Mouse (Mus musculus): ENCODE data around the gene Gngt2. TPM values are rescaled to one million over a fixed set of nuclear protein-coding genes. Genes with fewer than 3 reads are reported as not detected.
"Not testable (repeated sequence)": the region's sequence is repeated elsewhere in the genome, so short reads cannot be mapped to it uniquely, and the experiment has no call there.

Gene Gngt2
- polyA plus RNA-seq, 1 experiment from 2014 or later: 12.5 TPM

DNA sequence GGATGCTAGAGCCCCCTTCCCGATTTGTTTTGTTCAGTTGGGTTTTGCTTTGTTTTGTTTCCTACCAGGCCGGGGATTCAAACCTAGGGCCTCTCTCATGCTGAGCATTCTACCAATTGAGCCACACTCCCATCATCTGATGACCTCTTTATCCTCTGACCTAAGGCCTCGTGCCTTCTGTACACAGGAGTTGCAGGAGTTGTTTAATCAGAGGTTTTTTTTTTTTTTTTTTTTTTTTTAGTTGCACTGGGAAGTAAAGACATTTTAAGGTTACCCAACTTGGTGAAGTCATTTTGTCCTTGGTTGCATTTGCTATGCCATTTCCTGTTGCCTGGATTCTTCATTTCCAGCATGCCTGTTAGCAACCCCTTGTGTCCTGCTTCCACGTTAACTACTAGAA is 32.4 kb downstream of the Gngt2 start:
- WGBS: 68% methylated on average over 4 of the region's 4 CpGs
- no peak overlapping the region for H3K4me2 ChIP-seq (replicated peaks; ENCODE audit: low read depth)
- no peak overlapping the region for H3K4me3 ChIP-seq (ENCODE audit: low read depth, low read length)
- DNase-seq (ENCODE audit: low spot score) (no peak), ATAC-seq (ENCODE audit: low FRiP score, low TSS enrichment) (no peak)
- no peaks in the 10 kb centered on the region for H3K36me3 ChIP-seq (ENCODE audit: control insufficient read depth, insufficient read depth, low read length)
- no peaks in the 10 kb centered on the region for H3K9me3 ChIP-seq (ENCODE audit: control insufficient read depth, low read length)
- H3K27me3 ChIP-seq (ENCODE audit: control insufficient read depth, insufficient read depth, low read length): no peaks in the 10 kb centered on the region
- no peak overlapping the region for H3K27ac ChIP-seq (replicated peaks)
- no peaks in the 10 kb centered on the region for H3K4me1 ChIP-seq (replicated peaks; ENCODE audit: control insufficient read depth, insufficient read depth)
- no peak for TF ChIP-seq EP300 (optimal IDR thresholded peaks at IDR 0.05)
- no peak for TF ChIP-seq CTCF (IDR thresholded peaks at IDR 0.05; ENCODE audit: low read depth)
- no peak overlapping the region for H3K9ac ChIP-seq (ENCODE audit: low read length)

DNA sequence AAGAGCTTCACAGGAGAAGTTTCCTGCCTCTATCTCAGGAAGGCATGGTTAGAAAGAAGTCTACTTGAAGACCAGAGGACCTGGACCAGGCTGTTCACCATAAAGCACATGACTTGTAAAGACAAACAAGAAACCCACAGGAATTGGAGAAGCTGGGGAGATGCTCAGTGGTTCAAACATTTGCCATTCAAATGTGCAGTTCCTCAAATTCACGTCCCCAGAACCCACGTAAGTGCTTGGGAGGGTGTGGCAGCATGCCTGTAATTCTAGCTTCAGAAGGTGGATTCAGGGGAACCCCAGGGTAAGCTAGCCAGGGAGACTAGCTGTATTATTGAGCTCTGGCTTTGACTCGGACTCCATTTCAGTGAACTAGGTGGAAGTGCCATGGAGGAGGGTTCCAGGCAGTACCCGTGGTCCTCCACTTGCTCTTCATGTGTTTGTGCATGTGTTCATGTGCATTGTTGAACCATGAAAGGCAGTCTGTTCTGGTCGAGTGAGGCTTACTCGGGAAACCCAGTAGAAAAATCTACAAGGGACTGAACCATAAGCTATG is 33.0 kb downstream of the Gngt2 start:
- H3K4me1 ChIP-seq (replicated peaks; ENCODE audit: control insufficient read depth, insufficient read depth): no peaks in the 10 kb centered on the region
- H3K27me3 ChIP-seq (ENCODE audit: control insufficient read depth, insufficient read depth, low read length): no peaks in the 10 kb centered on the region
- H3K9me3 ChIP-seq (ENCODE audit: control insufficient read depth, low read length): no peaks in the 10 kb centered on the region
- no peaks in the 10 kb centered on the region for H3K36me3 ChIP-seq (ENCODE audit: control insufficient read depth, insufficient read depth, low read length)
- H3K4me3 ChIP-seq (ENCODE audit: low read depth, low read length): no peak overlapping the region
- TF ChIP-seq CTCF (IDR thresholded peaks at IDR 0.05; ENCODE audit: low read depth): no peak
- TF ChIP-seq EP300 (optimal IDR thresholded peaks at IDR 0.05): no peak
- H3K27ac ChIP-seq (replicated peaks): no peak overlapping the region
- ATAC-seq (ENCODE audit: low FRiP score, low TSS enrichment): no peak
- no peak overlapping the region for H3K4me2 ChIP-seq (replicated peaks; ENCODE audit: low read depth)
- H3K9ac ChIP-seq (ENCODE audit: low read length): no peak overlapping the region
- WGBS: 61% methylated on average over 6 of the region's 6 CpGs
- DNase-seq (ENCODE audit: low spot score): no peak

DNA sequence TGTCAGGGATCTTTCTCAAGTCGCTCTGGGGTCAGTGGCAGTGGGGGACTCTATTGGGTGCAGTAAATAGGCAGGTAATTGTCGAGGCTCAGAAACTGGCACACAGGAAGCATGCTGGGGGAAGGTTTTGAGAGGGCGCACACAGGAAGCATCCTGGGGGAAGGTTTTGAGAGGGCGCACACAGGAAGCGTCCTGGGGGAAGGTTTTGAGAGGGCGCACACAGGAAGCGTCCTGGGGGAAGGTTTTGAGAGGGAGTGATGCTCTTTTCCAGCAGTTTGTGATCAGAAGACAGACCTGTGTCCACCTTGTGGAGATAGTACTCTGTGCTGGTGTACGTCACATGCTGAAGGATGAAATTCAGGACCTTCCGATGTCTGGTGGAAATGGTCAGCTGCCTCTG is 38.8 kb downstream of the Gngt2 start:
- ATAC-seq (ENCODE audit: low FRiP score, low TSS enrichment): no peak
- H3K36me3 ChIP-seq (ENCODE audit: control insufficient read depth, insufficient read depth, low read length): no peaks in the 10 kb centered on the region
- H3K9ac ChIP-seq (ENCODE audit: low read length): no peak overlapping the region
- WGBS: 28% methylated on average over 9 of the region's 9 CpGs
- H3K9me3 ChIP-seq (ENCODE audit: control insufficient read depth, low read length): no peaks in the 10 kb centered on the region
- no peak for DNase-seq (ENCODE audit: low spot score)
- H3K4me1 ChIP-seq (replicated peaks; ENCODE audit: control insufficient read depth, insufficient read depth): no peaks in the 10 kb centered on the region
- TF ChIP-seq EP300 (optimal IDR thresholded peaks at IDR 0.05): no peak
- no peak for TF ChIP-seq CTCF (IDR thresholded peaks at IDR 0.05; ENCODE audit: low read depth)
- no peak overlapping the region for H3K4me3 ChIP-seq (ENCODE audit: low read depth, low read length)
- H3K27ac ChIP-seq (replicated peaks): no peak overlapping the region
- no peak overlapping the region for H3K4me2 ChIP-seq (replicated peaks; ENCODE audit: low read depth)
- no peaks in the 10 kb centered on the region for H3K27me3 ChIP-seq (ENCODE audit: control insufficient read depth, insufficient read depth, low read length)

DNA sequence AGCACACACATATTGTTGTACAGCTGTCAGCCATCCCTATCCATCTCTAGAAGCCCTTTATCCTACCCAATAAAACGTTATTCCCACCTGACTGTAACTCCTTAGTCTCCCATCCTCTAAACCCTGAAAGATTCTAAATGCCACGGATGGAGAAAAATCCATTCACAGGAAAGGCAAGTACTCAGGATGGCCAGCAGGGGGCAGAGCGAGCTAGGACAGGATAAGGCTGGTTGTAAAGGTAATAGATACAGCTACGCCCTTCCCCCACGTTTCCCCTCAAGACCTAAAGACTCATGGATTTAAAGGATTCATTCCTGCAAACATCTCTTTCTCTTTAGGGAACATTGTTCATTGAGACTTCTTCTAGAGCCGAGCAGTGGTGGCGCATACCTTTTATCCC is 39.3 kb downstream of the Gngt2 start:
- no peaks in the 10 kb centered on the region for H3K9me3 ChIP-seq (ENCODE audit: control insufficient read depth, low read length)
- TF ChIP-seq EP300 (optimal IDR thresholded peaks at IDR 0.05): no peak
- TF ChIP-seq CTCF (IDR thresholded peaks at IDR 0.05; ENCODE audit: low read depth): peak; percentile 93
- H3K4me3 ChIP-seq (ENCODE audit: low read depth, low read length): no peak overlapping the region
- WGBS: 18% methylated on average over 7 of the region's 7 CpGs
- no peaks in the 10 kb centered on the region for H3K36me3 ChIP-seq (ENCODE audit: control insufficient read depth, insufficient read depth, low read length)
- no peak overlapping the region for H3K27ac ChIP-seq (replicated peaks)
- no peak overlapping the region for H3K9ac ChIP-seq (ENCODE audit: low read length)
- H3K4me2 ChIP-seq (replicated peaks; ENCODE audit: low read depth): no peak overlapping the region
- no peaks in the 10 kb centered on the region for H3K27me3 ChIP-seq (ENCODE audit: control insufficient read depth, insufficient read depth, low read length)
- ATAC-seq (ENCODE audit: low FRiP score, low TSS enrichment): no peak; the same call in 1 of the 2 replicates
- H3K4me1 ChIP-seq (replicated peaks; ENCODE audit: control insufficient read depth, insufficient read depth): no peaks in the 10 kb centered on the region
- peak; percentile 77 for DNase-seq (ENCODE audit: low spot score)

DNA sequence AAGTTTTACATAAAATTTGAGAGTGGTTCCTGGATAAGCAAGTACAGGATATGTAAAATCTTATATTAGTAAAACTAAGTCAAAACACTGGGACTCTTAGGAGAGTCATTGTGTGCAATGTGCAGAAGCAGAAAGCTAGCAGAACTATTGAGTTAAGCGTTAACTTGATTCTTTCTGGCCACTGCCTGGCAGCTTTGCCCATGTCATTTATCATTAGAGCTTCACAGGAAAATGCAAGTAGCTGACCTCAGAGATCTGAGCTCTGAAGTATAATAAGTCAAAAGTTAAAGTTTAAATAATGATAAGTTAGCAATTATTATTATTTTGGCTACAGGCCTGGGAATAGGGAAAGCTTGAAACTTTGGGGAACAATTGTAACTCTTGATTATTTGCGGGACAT is 42.8 kb downstream of the Gngt2 start:
- not testable (repeated sequence) for H3K4me3 ChIP-seq (ENCODE audit: low read depth, low read length); H3K27ac ChIP-seq (replicated peaks); H3K4me1 ChIP-seq (replicated peaks; ENCODE audit: control insufficient read depth, insufficient read depth); H3K27me3 ChIP-seq (ENCODE audit: control insufficient read depth, insufficient read depth, low read length); H3K36me3 ChIP-seq (ENCODE audit: control insufficient read depth, insufficient read depth, low read length); DNase-seq (ENCODE audit: low spot score); H3K9me3 ChIP-seq (ENCODE audit: control insufficient read depth, low read length); H3K9ac ChIP-seq (ENCODE audit: low read length); H3K4me2 ChIP-seq (replicated peaks; ENCODE audit: low read depth); ATAC-seq (ENCODE audit: low FRiP score, low TSS enrichment)
- WGBS: 50% methylated on average over 2 of the region's 2 CpGs

DNA sequence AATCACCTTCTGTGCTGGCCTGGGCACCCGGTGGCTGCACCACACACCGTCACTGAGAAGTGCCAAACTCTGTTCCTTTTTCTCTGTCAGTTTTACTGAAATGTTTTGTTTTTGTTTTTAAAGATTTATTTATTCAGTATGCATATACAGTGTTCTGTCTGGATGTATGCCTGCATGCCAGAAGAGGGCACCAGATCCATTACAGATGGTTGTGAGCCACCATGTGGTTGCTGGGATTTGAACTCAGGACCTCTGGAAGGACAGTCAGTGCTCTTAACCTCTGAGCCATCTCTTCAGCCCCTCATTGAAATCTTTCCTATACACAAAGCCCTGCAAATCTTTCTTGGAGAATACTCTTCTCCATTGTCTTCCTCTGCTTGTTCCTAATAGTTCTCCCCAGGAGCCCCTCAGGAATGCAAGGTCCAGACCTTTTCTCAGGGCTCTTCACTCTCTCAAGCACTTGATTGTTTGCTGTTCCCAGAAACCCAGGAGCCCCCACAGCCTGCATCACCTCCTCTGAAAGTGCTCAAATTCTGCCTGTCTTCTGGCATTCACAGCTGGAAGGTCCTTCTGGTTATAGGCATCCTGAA is 53.5 kb downstream of the Gngt2 start:
- no peaks in the 10 kb centered on the region for H3K9me3 ChIP-seq (ENCODE audit: control insufficient read depth, low read length)
- no peaks in the 10 kb centered on the region for H3K36me3 ChIP-seq (ENCODE audit: control insufficient read depth, insufficient read depth, low read length)
- no peak overlapping the region for H3K9ac ChIP-seq (ENCODE audit: low read length)
- 73% methylated on average over 2 of the region's 2 CpGs for WGBS
- H3K27me3 ChIP-seq (ENCODE audit: control insufficient read depth, insufficient read depth, low read length): no peaks in the 10 kb centered on the region
- no peaks in the 10 kb centered on the region for H3K4me1 ChIP-seq (replicated peaks; ENCODE audit: control insufficient read depth, insufficient read depth)
- ATAC-seq (ENCODE audit: low FRiP score, low TSS enrichment) (no peak), DNase-seq (ENCODE audit: low spot score) (no peak)
- no peak overlapping the region for H3K4me2 ChIP-seq (replicated peaks; ENCODE audit: low read depth)
- TF ChIP-seq CTCF (IDR thresholded peaks at IDR 0.05; ENCODE audit: low read depth) (peak; percentile 42), EP300 (optimal IDR thresholded peaks at IDR 0.05) (no peak)
- no peak overlapping the region for H3K27ac ChIP-seq (replicated peaks)
- H3K4me3 ChIP-seq (ENCODE audit: low read depth, low read length): no peak overlapping the region

Other genes starting within 250 kb of the Gngt2 start
- 3.9 and 4.8 TPM in 2 replicates for gene Ngfr, start 249.5 kb upstream of the Gngt2 start, polyA plus RNA-seq (2015; fragmentation: Nextera tagmentation; extraction: Ambion mirVana)
- 190 and 202 TPM in 2 replicates for gene Phb, start 170.3 kb upstream of the Gngt2 start, polyA plus RNA-seq (2015; fragmentation: Nextera tagmentation; extraction: Ambion mirVana)
- 10.0 and 10.2 TPM in 2 replicates for gene Zfp652, start 124.5 kb upstream of the Gngt2 start, polyA plus RNA-seq (2015; fragmentation: Nextera tagmentation; extraction: Ambion mirVana)
- gene B130006D01Rik, start 113.6 kb upstream of the Gngt2 start, polyA plus RNA-seq (2015; fragmentation: Nextera tagmentation; extraction: Ambion mirVana): 0.36 and 0.46 TPM in 2 replicates
- 0.40 and 0.45 TPM in 2 replicates for gene Phospho1, start 12.7 kb upstream of the Gngt2 start, polyA plus RNA-seq (2015; fragmentation: Nextera tagmentation; extraction: Ambion mirVana)
- gene Abi3, start 5.3 kb downstream of the Gngt2 start, polyA plus RNA-seq (2015; fragmentation: Nextera tagmentation; extraction: Ambion mirVana): 3.6 and 4.2 TPM in 2 replicates
- 3.6 and 4.6 TPM in 2 replicates for gene B4galnt2, start 77.7 kb downstream of the Gngt2 start, polyA plus RNA-seq (2015; fragmentation: Nextera tagmentation; extraction: Ambion mirVana)
- gene Igf2bp1, start 168.7 kb downstream of the Gngt2 start, polyA plus RNA-seq (2015; fragmentation: Nextera tagmentation; extraction: Ambion mirVana): 4.3 and 5.2 TPM in 2 replicates
- gene Gip, start 187.3 kb downstream of the Gngt2 start, polyA plus RNA-seq (2015; fragmentation: Nextera tagmentation; extraction: Ambion mirVana): 1.8 and 3.2 TPM in 2 replicates
- 76.0 and 83.0 TPM in 2 replicates for gene Snf8, start 197.7 kb downstream of the Gngt2 start, polyA plus RNA-seq (2015; fragmentation: Nextera tagmentation; extraction: Ambion mirVana)
- gene Ube2z, start 228.2 kb downstream of the Gngt2 start, polyA plus RNA-seq (2015; fragmentation: Nextera tagmentation; extraction: Ambion mirVana): 26.4 and 28.7 TPM in 2 replicates
- gene Atp5g1, start 238.5 kb downstream of the Gngt2 start, polyA plus RNA-seq (2015; fragmentation: Nextera tagmentation; extraction: Ambion mirVana): 1,003 and 1,182 TPM in 2 replicates

All from stomach, postnatal 0 days (tissue).